Mouse (Mus musculus) lung, postnatal 36 days (tissue): ENCODE results near the gene Elf1.
"Not testable (repeated sequence)": the region's sequence is repeated elsewhere in the genome, so short reads cannot be mapped to it uniquely, and the experiment has no call there.

ENCODE experiments used
- DNase-seq: peaks from one replicate; pipeline ENCODE4 v3.0.0; 2022; ENCODE audit warnings: mixed read lengths

Gene Elf1

GRCm38 (mm10) chr14:79480624-79481338 is at the start of gene Elf1:
Elf1 (plus strand) TSS chr14:79481194.
- peak; percentile 96 for DNase-seq

GRCm38 (mm10) chr14:79434068-79434467 is 46.9 kb upstream of the Elf1 start:
- no peak for DNase-seq

- DNase-seq = no peak
Measured at GRCm38 (mm10) chr14:79440655-79441054, 40.3 kb upstream of the Elf1 start.

- peak; percentile 8 for DNase-seq
Measured at GRCm38 (mm10) chr14:79441441-79441840, 39.6 kb upstream of the Elf1 start.

GRCm38 (mm10) chr14:79444601-79445000 is 36.4 kb upstream of the Elf1 start:
- no peak for DNase-seq

- no peak for DNase-seq
Measured at GRCm38 (mm10) chr14:79445055-79445620, 35.9 kb upstream of the Elf1 start.

- peak; percentile 89 for DNase-seq
Measured at GRCm38 (mm10) chr14:79451681-79452590, 29.1 kb upstream of the Elf1 start, which contains the start of gene Kbtbd6. Kbtbd6 (plus strand) TSS chr14:79451835.

- DNase-seq = not testable (repeated sequence)
Measured at GRCm38 (mm10) chr14:79452591-79452934, 28.4 kb upstream of the Elf1 start.

- no peak for DNase-seq
Measured at GRCm38 (mm10) chr14:79460401-79460800, 20.6 kb upstream of the Elf1 start.

- no peak for DNase-seq
Measured at GRCm38 (mm10) chr14:79460988-79461387, 20.0 kb upstream of the Elf1 start.

- no peak for DNase-seq
Measured at GRCm38 (mm10) chr14:79465623-79466022, 15.4 kb upstream of the Elf1 start.

- DNase-seq = peak; percentile 85
Measured at GRCm38 (mm10) chr14:79467621-79468020, 13.4 kb upstream of the Elf1 start.

- DNase-seq = no peak
Measured at GRCm38 (mm10) chr14:79473384-79473783, 7.6 kb upstream of the Elf1 start.

- peak; percentile 93 for DNase-seq
Measured at GRCm38 (mm10) chr14:79481339-79482151, 551 bp downstream of the Elf1 start, which contains the start of gene Wbp4. Wbp4 (minus strand) TSS chr14:79481520.

GRCm38 (mm10) chr14:79482251-79482661 is 1.3 kb downstream of the Elf1 start:
- peak; percentile 72 for DNase-seq

GRCm38 (mm10) chr14:79482747-79483355 is 1.9 kb downstream of the Elf1 start:
- DNase-seq = no peak

GRCm38 (mm10) chr14:79483611-79484120 is 2.7 kb downstream of the Elf1 start:
- DNase-seq = peak; percentile 59

- no peak for DNase-seq
Measured at GRCm38 (mm10) chr14:79486617-79486992, 5.6 kb downstream of the Elf1 start.

GRCm38 (mm10) chr14:79486993-79487731 is 6.2 kb downstream of the Elf1 start:
- DNase-seq = peak; percentile 76

- peak; percentile 79 for DNase-seq
Measured at GRCm38 (mm10) chr14:79488531-79488930, 7.5 kb downstream of the Elf1 start.

GRCm38 (mm10) chr14:79489150-79489549 is 8.2 kb downstream of the Elf1 start:
- DNase-seq = no peak
